Mouse (Mus musculus) megakaryocyte, embryonic 14.5 days (primary cell): Measurements from ENCODE around the gene Wwp2. TPM values are rescaled to one million over a fixed set of nuclear protein-coding genes. Genes with fewer than 3 reads are reported as not detected.

Experiments used
- H3K27me3 ChIP-seq: replicated peaks from 2 replicates; pipeline ENCODE3; 2012; ENCODE audit warnings: inconsistent platforms
- H3K36me3 ChIP-seq: replicated peaks from 2 replicates; pipeline ENCODE3; 2012; ENCODE audit warnings: low read length, inconsistent platforms, mixed read lengths
- H3K4me1 ChIP-seq: 2 replicates; pipeline ENCODE4 v1.6.1; 2012; ENCODE audit warnings: inconsistent platforms
- H3K4me3 ChIP-seq: replicated peaks from 2 replicates; pipeline ENCODE3; 2012; ENCODE audit warnings: moderate library complexity, mild to moderate bottlenecking, inconsistent platforms
- H3K9me3 ChIP-seq: 2 replicates; pipeline ENCODE4 v1.6.1; 2012; ENCODE audit warnings: inconsistent platforms
- FLI1 ChIP-seq: IDR thresholded peaks from 2 replicates; pipeline ENCODE4 v1.6.1; 2012; ENCODE audit warnings: low read length, inconsistent platforms, mixed read lengths
- GATA1 ChIP-seq: IDR thresholded peaks from 3 replicates; pipeline ENCODE4 v1.6.1; 2012; ENCODE audit warnings: mixed read lengths, low read length, inconsistent platforms, borderline replicate concordance
- polyA plus RNA-seq: library from polyadenylated mRNA; stranded (reverse); fragments of >175 nt; gene quantifications from 2 replicates; pipeline ENCODE4 v1.2.3, GENCODE M21; 2012; ENCODE audit warnings: low replicate concordance; ENCODE audit not compliant: insufficient read depth

Gene Wwp2
- polyA plus RNA-seq, 1 experiment, result 32.4 TPM

DNA sequence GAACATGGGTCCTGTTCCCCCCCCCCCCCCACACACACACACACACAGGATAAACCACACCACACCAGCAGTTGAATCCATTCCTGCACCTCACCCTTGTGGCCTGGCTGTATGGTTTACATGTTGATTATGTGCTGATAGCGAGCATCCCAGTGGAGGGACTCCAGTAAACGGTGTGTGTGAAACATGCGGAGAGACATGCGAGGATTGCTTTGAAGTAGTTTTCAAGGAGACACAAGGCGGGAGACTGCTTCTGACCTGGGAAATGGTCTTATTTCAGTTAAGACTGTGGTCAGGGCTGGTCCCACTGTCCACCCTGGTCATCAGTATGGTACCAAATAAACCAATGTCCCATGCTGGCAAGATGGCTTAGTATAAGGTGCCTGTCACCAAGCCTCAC is 82.6 kb downstream of the Wwp2 start:
- Histone ChIP-seq H3K36me3 (peaks cover 77% of the 10 kb centered on the region), H3K27me3 (no peaks in the 10 kb centered on the region), H3K4me1 (peaks cover 79% of the 10 kb centered on the region), H3K4me3 (peak overlapping the region; percentile 51), H3K9me3 (no peaks in the 10 kb centered on the region)
- no peak for TF ChIP-seq FLI1
- no peak for TF ChIP-seq GATA1

DNA sequence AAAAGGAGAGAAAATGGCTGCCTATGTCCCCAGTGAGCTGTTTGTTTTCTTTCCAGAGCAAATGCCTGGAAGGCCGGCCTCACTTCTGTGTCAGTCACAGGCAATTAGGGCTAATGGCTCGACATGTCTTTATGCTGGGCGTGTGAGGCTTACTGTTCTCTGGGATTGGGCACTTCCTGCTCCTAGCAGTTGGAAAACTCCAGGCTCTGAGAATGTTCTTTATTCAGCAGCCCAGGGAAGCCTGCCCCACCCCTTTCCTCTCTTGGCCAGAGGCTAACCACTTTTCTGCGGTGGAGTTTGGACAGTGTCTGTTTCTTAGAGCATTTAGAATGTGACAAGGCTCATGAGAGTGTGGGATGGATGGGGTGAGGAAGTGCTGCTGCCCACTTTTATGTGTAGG is 83.7 kb downstream of the Wwp2 start:
- Histone ChIP-seq H3K27me3 (no peaks in the 10 kb centered on the region), H3K4me1 (peaks cover 88% of the 10 kb centered on the region), H3K9me3 (no peaks in the 10 kb centered on the region), H3K36me3 (peaks cover 82% of the 10 kb centered on the region), H3K4me3 (peak overlapping the region; percentile 66)
- TF ChIP-seq FLI1 (no peak), GATA1 (no peak)

DNA sequence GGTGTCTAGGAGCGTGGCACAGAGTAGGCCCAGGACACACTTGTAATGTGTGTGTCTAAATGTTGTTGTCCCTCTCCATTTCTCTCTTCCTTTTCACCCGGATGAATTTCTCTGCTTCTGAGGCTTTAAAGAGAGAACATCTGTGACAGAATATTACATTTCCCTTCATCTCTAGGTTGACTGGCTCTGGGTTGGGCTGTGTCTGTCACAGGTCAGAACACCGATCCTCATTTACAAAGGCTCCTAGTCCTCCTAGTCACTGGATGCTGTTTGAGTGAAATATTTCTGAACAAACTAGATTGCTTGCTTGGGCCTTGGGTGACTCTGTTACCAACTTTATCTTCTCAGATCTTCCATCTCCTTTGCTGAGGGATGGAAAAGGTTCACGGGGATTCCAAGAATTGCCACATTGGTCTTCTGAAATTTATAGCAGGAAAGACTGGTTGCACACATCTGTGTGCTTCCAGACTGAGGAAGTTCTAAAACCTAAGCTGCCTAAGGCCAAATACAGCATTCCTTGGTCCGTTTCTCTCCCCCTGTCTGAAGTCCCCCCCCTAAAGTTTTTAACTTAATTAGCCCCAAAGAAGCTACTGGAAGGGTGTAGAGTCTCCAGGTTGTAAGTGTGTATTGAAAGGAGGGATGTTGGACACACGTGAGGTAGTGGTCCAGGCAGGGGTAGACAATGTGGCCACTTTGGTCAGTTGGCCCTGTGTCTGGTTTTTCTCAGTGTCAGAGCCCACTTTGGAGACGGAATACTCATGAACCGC is 85.8 kb downstream of the Wwp2 start:
- Histone ChIP-seq H3K27me3 (no peaks in the 10 kb centered on the region), H3K9me3 (no peaks in the 10 kb centered on the region), H3K4me3 (no peak overlapping the region), H3K36me3 (peaks cover 86% of the 10 kb centered on the region), H3K4me1 (peaks cover 75% of the 10 kb centered on the region)
- no peak for TF ChIP-seq GATA1
- TF ChIP-seq FLI1, result no peak

DNA sequence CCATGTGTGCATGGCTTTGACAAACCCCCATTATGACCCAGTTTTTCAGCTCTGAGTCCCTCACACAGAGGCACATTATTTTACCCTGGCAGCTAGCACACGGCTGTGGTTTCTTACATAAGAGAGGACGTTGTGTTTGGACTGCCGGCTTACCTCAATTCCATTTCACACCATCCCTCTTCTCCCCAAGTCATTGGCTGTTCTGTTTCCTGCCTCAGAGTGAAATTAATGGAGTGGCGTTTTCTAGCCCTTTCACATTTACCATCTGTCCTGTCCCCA is 86.3 kb downstream of the Wwp2 start:
- peaks cover 88% of the 10 kb centered on the region for H3K36me3 ChIP-seq
- H3K27me3 ChIP-seq, result no peaks in the 10 kb centered on the region
- H3K4me3 ChIP-seq, result no peak overlapping the region
- TF ChIP-seq GATA1 (no peak), FLI1 (no peak)
- peaks cover 72% of the 10 kb centered on the region for H3K4me1 ChIP-seq
- no peaks in the 10 kb centered on the region for H3K9me3 ChIP-seq

DNA sequence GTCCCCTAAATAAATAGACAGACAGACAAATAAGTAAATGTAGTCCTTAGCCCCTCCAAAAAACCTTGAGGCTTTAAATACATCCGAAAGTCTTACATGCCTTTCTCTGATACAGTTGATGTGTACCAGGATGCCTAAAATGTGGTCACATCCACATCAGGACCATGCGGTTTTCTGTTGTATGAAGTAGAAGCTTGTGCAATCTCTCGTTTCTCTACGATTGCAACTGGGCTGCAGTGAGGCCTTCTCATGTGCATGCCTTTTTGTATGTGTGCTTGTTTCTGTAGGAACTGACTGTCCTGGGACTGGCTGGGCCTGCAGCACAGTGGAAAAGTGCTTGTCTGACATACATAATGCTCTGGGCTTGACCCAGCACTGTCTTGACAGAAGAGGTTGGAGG is 88.4 kb downstream of the Wwp2 start:
- TF ChIP-seq FLI1 (no peak), GATA1 (no peak)
- Histone ChIP-seq H3K4me1 (peaks cover 65% of the 10 kb centered on the region), H3K36me3 (peaks cover 85% of the 10 kb centered on the region), H3K4me3 (no peak overlapping the region), H3K9me3 (no peaks in the 10 kb centered on the region), H3K27me3 (no peaks in the 10 kb centered on the region)

DNA sequence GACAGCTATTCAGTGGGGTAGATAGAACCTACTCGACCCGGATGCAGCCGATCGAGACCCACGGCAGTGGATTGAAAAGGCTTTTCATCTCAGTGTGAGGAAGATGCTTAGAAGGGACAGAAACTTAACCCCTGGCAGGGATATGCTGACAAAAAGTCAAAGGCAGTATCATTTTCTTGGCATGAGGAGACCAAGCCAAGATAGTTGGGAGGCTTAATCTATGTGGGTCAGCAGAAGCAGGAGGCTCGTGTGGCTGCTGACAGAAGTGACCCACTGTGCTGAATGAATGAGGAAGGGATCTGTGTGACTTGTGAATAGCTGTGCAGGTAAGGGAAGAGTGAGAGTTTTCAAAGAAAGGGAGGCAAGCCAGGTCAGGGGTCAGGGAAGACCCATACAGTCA is 92.6 kb downstream of the Wwp2 start:
- H3K36me3 ChIP-seq, result peaks cover 75% of the 10 kb centered on the region
- H3K9me3 ChIP-seq, result no peaks in the 10 kb centered on the region
- no peak for TF ChIP-seq FLI1
- no peak for TF ChIP-seq GATA1
- H3K4me3 ChIP-seq, result no peak overlapping the region
- H3K27me3 ChIP-seq, result no peaks in the 10 kb centered on the region
- peaks cover 24% of the 10 kb centered on the region for H3K4me1 ChIP-seq

DNA sequence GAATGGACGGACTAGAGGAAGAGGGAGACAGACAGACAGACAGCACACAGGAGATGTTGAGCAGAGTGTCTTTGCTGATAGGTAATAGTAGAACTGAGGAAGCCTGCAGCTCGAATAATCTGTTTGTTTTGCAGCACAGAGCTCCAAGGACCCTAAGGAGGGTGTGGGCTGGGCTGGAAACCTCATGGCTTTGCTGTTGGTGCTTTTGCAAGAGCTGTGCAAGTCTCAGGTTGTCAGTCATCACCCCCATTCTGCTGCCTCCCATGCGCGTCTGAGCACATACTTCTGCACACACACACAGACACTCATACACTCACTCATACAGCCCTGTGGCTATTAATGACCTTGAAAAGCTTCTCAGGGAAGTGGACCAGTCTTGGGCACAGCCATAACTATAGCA is 101.3 kb downstream of the Wwp2 start:
- Histone ChIP-seq H3K27me3 (no peaks in the 10 kb centered on the region), H3K9me3 (no peaks in the 10 kb centered on the region), H3K36me3 (peaks cover 95% of the 10 kb centered on the region), H3K4me3 (no peak overlapping the region), H3K4me1 (peaks cover 47% of the 10 kb centered on the region)
- no peak for TF ChIP-seq FLI1
- no peak for TF ChIP-seq GATA1

DNA sequence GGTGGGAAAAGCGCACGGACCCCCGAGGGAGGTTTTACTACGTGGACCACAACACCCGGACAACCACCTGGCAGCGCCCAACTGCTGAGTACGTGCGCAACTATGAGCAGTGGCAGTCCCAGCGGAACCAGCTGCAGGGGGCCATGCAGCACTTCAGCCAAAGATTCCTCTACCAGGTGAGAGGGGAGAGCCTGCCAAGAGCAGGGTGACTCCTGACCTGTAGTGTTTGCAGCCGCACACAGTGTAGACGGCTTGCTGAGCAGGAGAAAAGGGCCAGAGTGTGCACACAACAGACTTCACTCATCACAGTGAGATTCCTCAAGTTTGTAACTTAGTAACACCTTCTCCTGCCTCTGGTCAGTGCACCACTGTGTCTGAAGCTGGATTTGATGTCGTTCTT is 104.5 kb downstream of the Wwp2 start:
- Histone ChIP-seq H3K4me3 (no peak overlapping the region), H3K4me1 (peaks cover 77% of the 10 kb centered on the region), H3K36me3 (peaks cover 96% of the 10 kb centered on the region), H3K9me3 (no peaks in the 10 kb centered on the region), H3K27me3 (no peaks in the 10 kb centered on the region)
- TF ChIP-seq FLI1 (no peak), GATA1 (no peak)

DNA sequence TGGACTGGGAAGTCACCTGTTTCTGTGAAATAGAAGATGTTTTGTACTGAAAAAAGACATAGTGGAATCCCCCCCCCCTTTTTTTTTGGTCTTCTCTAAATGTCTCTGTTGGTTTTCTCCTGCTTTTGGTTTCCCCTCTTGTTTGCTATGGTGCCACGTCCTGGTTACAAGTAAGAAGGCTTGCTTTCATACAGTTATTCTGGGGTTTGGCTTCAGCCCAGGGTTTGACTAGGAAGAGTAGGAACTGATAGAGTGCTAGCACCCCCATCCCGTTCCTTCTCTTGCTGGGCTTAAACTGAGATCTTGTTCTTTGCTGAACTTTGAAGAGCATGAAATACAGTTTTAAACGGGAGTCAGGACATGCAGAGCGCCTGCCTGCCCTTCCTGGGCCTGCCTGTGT is 105.2 kb downstream of the Wwp2 start:
- H3K4me1 ChIP-seq, result peaks cover 81% of the 10 kb centered on the region
- no peaks in the 10 kb centered on the region for H3K27me3 ChIP-seq
- H3K36me3 ChIP-seq, result peaks cover 96% of the 10 kb centered on the region
- no peak overlapping the region for H3K4me3 ChIP-seq
- no peaks in the 10 kb centered on the region for H3K9me3 ChIP-seq
- TF ChIP-seq GATA1 (no peak), FLI1 (no peak)

DNA sequence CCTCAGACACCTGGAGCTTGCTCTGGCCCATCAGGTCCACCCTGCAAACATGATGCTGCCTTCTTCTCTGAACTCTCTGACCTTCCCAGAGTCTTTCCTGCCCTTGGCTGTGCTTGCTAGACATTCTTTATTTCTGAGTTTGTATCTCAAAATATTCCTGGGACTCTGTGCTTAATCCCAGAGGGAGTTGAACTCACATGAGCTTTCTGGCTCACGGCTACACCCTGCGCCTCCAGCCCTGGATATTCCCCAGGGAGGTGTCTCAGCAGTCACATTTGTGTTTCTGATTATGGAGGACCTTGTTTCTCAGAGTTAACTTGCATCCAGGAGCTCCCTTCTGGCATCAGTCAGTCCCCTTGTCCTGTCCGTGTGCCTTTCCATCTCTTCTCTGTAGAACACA is 106.0 kb downstream of the Wwp2 start:
- TF ChIP-seq GATA1 (no peak), FLI1 (no peak)

DNA sequence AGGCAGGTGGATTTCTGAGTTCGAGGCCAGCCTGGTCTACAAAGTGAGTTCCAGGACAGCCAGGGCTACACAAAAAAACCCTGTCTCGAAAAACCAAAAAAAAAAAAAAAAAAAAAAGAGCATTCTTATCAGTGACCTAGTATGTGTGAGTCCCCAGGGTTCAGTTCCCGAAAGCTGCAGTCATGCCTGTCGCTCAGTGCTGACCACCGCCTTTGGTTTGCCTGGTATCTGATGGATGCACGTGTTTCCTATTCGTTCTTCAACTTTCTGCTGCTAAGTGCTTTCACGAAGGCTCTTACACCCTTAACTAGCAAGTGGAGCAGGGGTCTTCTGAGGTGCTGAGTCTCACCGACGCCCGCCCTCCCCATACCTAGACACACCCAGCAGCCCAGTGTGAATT is 107.5 kb downstream of the Wwp2 start:
- TF ChIP-seq GATA1 (no peak), FLI1 (no peak)
- H3K36me3 ChIP-seq, result peaks cover 97% of the 10 kb centered on the region

More for the DNA sequence above, 106.0 kb downstream of the Wwp2 start:
- Histone ChIP-seq H3K9me3 (no peaks in the 10 kb centered on the region), H3K27me3 (no peaks in the 10 kb centered on the region), H3K4me3 (no peak overlapping the region), H3K4me1 (peaks cover 81% of the 10 kb centered on the region), H3K36me3 (peaks cover 97% of the 10 kb centered on the region)

More for the DNA sequence above, 107.5 kb downstream of the Wwp2 start:
- Histone ChIP-seq H3K4me3 (no peak overlapping the region), H3K4me1 (peaks cover 83% of the 10 kb centered on the region), H3K27me3 (no peaks in the 10 kb centered on the region), H3K9me3 (no peaks in the 10 kb centered on the region)
